Mouse (Mus musculus): Measurements from ENCODE around the gene Phtf1. TPM values are rescaled to one million over a fixed set of nuclear protein-coding genes. Genes with fewer than 3 reads are reported as not detected.

The Phtf1 gene
- total RNA-seq, 2 experiments from 2014 or later, result 41.5 to 41.6 TPM

DNA sequence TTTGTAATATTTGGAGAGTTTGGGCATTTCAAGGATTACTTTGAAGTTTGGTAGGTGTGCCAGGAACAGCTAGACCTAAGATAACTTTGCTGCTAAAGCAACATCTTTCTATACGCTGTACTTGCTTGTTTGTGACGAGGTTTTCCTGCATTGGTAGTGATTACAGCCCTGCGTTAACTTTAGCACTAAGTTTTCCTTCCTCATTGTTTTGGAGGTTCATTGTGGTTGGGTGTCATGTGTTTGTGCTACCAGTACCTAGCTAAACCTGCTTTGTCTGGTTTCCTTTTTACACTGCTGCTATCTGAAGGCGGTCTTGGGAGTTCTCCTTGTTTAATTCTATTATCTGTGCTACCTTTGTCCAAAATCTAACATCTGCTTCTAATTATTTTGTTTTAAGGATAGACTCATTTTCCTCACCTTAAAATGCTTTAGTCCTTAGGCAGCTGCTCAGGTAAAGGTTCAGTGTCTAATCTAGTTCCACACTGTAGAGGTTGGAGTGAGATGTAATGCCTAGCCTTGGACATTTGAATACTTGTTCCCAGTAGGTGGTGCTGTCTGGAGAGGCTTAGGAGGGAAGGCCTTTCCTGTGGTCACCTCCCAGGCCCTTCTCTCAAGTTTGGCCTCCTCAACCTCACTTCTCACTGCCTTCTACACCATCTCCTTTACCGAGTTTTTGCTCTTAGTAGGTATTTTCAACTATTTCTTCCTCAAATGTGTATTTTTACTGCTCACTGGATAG is 42.2 kb downstream of the Phtf1 start:
- no peak for DNase-seq (ENCODE audit: extremely low spot score in 1 of 2, low spot score in 2 of 2)
- intact Hi-C loops (cut with DNase I), result no loop called here

DNA sequence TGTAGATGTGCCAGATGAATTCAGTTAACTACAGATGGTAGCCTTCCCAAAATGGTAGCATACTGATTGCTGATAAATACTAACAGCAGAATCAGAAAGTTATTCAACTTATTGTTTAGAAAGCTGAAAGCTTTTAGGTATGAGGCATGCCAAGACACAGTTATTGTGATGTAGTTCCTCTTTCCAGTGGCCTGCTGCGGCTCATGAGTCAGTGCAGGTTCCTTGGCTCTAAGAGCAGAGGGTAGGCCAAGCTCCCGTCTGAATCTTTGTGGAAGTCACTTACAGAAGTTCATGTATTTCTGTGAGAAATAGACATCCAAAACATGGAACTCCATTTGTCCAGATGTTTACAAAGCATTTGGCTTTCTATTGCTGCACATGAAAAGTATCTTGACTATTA is 44.1 kb downstream of the Phtf1 start:
- no peak for DNase-seq (ENCODE audit: extremely low spot score in 1 of 2, low spot score in 2 of 2)
- intact Hi-C loops (cut with DNase I), result no loop called here

DNA sequence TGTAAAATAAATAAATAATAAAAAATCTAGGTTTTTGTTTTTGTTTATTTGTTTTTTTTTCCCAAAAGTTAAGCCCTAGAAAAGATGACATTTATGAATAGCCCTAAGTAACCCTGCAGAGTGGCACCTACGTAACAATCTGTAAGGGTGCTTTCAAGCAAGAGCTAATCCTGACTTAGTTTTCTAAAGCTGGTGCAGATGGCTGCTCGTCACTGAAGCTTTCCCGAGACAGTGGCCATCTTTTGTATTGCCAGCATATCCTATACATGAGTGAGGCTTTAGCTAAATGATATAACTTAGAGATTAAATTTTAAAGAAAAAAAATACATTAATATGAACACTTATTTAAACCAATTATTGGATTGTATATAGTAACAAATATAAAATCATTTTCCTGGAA is 50.0 kb downstream of the Phtf1 start:
- DNase-seq (ENCODE audit: extremely low spot score in 1 of 2, low spot score in 2 of 2), result no peak
- intact Hi-C loops (cut with DNase I), result loop anchor here (5.0 kb wide), 1 partner anchor 424 kb away; no protein-coding TSS in a partner anchor

DNA sequence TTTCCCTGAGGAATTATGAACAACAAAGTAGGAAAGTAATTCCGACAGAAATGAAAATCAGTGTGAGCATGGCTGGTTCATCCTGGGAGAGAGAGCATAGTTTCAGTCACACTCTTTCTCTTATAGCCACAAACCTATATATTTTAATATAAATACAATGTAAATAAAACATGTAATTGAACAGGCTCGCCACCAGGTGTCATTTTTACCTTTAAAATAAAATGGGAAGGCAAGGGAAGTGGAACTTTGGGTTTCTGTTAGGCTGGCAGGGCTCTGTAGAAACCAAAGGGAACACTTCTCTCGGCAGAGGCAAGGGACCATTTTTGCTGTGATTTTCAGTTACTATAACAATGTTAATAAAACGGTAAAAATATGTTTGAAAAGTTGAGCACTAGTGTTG is 51.5 kb downstream of the Phtf1 start:
- intact Hi-C loops (cut with DNase I), result loop anchor here (5.0 kb wide), 1 partner anchor 423 kb away; no protein-coding TSS in a partner anchor

DNA sequence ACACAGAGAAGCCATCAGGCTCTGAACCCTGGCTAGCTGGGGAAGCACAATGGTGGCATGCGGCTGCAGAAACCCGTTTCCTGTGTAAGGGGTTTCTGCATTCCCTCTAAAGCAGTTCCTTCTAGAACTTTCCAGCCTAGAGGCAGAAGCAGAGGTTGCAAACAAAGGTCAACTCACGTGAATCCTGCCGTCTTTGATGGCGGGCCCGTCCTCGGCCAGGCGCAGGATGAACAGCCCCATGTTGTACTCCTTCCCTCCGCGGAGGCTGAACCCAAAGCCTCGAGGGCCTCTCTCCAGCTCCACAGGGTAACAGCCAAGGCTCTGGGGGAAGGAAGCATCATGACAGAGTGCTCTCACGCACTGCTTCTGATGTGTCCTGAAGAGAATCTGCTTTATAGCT is 52.2 kb downstream of the Phtf1 start:
- DNase-seq (ENCODE audit: extremely low spot score in 1 of 2, low spot score in 2 of 2), result no peak
- intact Hi-C loops (cut with DNase I), result no loop called here

More for the DNA sequence above, 51.5 kb downstream of the Phtf1 start:
- no peak for DNase-seq (ENCODE audit: extremely low spot score in 1 of 2, low spot score in 2 of 2)

DNA sequence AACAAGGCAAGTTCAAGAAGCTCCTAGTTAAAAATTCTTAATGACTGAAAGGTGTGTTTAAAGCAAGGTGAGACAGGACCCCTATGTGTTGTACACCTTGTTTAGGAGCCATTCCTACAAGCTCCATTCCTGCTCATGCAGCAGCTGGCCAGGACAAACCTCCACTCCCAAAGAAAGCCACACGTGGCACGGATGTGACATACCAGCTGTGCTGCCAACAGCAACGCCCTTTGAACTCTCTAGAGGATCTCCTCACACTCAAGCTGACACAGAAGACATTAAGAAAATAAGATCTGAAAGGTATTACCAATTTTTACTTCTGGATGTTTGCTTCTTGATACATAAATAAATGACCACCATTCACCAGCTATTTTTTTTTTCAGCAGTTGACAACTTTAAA is 59.0 kb downstream of the Phtf1 start:
- intact Hi-C loops (cut with DNase I), result no loop called here
- DNase-seq (ENCODE audit: extremely low spot score in 1 of 2, low spot score in 2 of 2), result no peak

DNA sequence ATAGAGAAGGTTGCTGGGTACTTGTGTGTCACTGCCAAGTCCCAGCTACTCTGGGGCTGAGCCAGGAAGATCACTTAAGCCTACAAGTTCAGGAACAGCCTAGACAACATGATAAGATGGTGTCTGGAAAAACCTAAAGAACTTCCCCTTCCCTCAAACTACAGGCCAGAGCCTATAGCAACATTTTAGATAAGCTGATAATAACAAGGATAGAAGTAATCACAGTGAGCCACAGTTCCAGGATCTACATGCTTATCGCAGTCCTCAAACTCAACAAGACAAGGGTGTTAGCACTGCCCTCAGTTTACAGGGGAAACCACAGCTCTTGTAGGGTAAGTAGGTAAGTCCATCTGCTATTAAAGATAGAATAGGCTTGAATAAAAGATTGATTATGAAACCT is 64.2 kb downstream of the Phtf1 start:
- intact Hi-C loops (cut with DNase I), result no loop called here
- no peak for DNase-seq (ENCODE audit: extremely low spot score in 1 of 2, low spot score in 2 of 2)

DNA sequence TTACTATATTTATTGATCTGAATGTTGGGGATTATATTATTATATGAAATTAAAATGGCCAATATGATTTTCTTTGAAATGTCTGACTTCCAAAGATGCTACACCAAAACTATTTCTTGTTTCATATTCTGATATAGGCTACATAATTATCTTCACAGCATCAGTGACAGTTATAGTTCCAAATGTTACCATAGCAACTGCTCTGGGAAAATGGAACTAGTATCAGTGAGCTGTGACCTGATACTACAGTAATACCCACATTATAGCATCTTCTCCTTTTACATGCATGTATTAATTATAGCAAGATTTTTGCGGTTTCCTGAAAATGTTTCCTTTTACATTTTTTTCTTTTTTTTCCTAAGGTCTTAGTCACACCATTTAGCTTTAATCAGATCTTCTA is 64.8 kb downstream of the Phtf1 start:
- intact Hi-C loops (cut with DNase I), result no loop called here
- no peak for DNase-seq (ENCODE audit: extremely low spot score in 1 of 2, low spot score in 2 of 2)

DNA sequence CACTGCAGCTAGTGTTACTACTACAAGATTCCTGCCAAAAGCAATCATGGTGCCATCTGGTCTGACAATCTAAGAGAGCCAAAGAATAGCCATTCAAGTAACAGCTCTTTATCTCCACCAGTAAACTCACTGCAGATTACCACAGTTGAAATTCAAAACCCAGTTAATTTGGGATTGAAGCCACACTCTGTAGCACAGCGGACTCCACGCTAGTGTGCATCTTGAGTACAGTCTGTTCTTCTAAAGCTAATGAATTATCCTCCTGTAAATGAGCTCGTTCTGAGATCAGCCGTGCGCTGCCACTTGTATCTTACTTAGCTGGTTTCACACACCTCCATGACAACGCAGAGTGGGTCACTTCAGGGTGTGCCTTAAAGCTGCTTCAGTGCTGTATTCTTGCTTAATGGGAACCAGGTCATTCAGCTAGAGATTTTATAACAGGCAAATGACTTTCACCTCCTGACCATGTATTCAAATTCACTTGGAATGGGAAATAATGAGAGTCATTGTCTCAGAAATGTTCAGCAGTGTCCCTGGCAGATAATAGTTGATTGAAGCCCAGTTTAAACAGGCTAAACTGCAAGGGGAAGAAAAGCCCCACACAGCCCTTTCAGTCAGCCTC is 91.2 kb downstream of the Phtf1 start:
- DNase-seq (ENCODE audit: extremely low spot score in 1 of 2, low spot score in 2 of 2), result peak; percentile 27 to 80
- intact Hi-C loops (cut with DNase I), result no loop called here

DNA sequence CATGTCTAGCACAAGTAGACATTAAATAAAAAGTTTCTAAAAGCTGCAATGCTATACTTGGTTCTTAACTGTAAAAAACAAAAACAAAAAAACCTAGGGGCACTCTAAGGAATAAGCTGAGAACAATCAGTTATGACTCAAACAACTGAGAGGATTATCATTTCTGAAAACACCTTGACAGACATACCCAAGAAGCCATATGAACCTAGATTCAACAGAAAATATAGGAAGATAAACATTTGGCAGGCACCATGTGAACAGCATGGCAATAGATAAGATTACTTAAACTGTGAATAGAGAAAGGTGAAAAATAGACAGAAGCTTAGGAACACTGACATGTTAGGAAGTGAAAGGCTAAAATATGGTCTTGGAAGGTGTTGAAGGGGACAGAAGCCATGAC is 101.5 kb downstream of the Phtf1 start:
- intact Hi-C loops (cut with DNase I), result no loop called here

More for the DNA sequence above, 101.5 kb downstream of the Phtf1 start:
- no peak for DNase-seq (ENCODE audit: extremely low spot score in 1 of 2, low spot score in 2 of 2)

Other genes with a start within 250 kb of the Phtf1 start
- 10 to 100 TPM; 11.2 to 11.7 TPM for gene Olfml3, start 230.1 kb upstream of the Phtf1 start, total RNA-seq (2021)
- not detected for gene Gm10964, start 228.7 kb upstream of the Phtf1 start, total RNA-seq (2021)
- gene Hipk1, start 176.5 kb upstream of the Phtf1 start, total RNA-seq (2021), result 10 to 100 TPM; 70.3 to 75.2 TPM
- 1 to 10 TPM; 7.9 to 8.9 TPM for gene Dclre1b, start 158.7 kb upstream of the Phtf1 start, total RNA-seq (2021)
- gene Ap4b1, start 158.6 kb upstream of the Phtf1 start, total RNA-seq (2021), result 10 to 100 TPM; 13.6 to 15.7 TPM
- not detected for gene Gm43064, start 158.5 kb upstream of the Phtf1 start, total RNA-seq (2021)
- gene Bcl2l15, start 135.5 kb upstream of the Phtf1 start, total RNA-seq (2021), result not detected
- 1 to 10 TPM in 1 of 2 experiments, under 1 TPM in 1; 0.61 to 1.4 TPM for gene Ptpn22, start 108.3 kb upstream of the Phtf1 start, total RNA-seq (2021)
- 10 to 100 TPM; 19.0 to 19.5 TPM for gene Rsbn1, start 54.0 kb upstream of the Phtf1 start, total RNA-seq (2021)

Data from left cerebral cortex, postnatal 10 days (tissue).